Mouse (Mus musculus): ENCODE data around the gene C130050O18Rik.

DNA sequence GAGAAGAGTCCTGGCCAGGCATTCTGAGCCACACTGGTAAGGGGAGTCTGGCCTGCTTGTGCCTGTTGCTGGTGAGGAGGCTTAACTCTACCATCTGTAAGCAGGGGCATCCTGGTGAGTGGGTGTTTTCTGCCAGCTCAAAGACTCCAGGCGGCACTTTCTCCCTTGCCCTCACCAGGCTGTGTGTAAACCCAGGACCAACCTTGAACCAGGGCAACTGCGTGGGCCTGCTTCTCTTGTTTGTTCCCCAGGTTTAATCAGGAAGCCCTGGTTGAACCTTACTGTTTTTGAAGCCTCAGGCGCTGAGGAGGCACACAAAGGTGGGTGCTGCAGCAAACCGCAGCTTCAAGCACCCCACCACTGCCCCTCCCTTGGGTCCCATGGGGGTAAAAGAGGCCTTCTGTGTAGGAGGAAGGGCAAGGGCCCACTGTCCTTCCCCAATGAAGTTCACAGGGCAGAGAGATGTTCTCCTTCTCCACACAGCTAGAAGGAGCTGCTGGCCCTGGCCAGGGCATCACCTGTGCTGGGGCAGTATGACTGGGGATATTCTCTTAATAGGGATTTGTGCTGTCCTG lies 37.1 kb upstream of the C130050O18Rik start:
- TF ChIP-seq CTCF (IDR thresholded peaks at IDR 0.05; ENCODE audit: extremely low read depth, insufficient read depth, insufficient read length, insufficient replicate concordance) (no peak), POLR2A (IDR thresholded peaks at IDR 0.05; ENCODE audit: low read depth, low read length) (no peak)
